Comparison of ENCODE assay signal across 18 mouse cellular contexts in the genomic region with DNA sequence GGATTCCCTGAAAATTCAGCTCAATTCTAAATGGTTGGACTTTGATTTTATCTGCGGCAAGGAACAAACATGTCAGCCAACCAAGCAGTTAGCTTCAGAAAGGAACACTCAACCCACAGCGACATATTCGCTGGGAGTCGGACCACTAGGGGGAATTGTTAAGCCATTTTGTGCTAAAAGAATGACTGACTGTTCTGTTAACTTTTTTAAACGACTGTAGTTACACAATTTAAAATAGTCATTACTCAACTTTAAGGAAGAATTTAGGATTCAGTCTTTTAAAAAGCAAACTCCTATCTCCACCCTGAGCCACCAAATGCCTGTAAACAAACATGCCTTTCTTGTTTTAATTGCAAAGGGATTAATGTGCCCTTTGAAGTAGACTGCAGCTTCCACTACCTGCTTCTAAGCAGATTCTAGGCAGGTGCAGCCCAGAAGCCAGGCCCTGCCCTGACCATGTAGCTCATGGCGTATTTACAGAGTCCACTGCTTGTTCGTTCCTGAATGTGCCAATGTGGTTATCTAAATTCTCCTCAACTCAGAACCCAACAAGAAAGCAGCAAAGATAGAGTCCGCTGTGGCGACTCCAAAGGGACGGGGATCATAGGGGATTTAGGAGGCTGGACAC. TPM values are rescaled to one million over a fixed set of nuclear protein-coding genes. Genes with fewer than 3 reads are reported as not detected.
DNase-seq lines count a peak whose midpoint lies in the region; ATAC-seq and TF ChIP-seq lines count a peak whose summit lies in the region.
"Had no signal": no experiment of that assay in that cellular context is flagged by ENCODE, and none has a peak within 500 bp of the region (broad histone marks: within the 10 kb centered on the region; RNA-seq: fewer than 3 reads in every experiment).

No protein-coding gene starts in this region.

- H3K36me3 ChIP-seq in intestine, postnatal 0 days (ENCODE audit: control insufficient read depth, insufficient read depth), result no peaks in the 10 kb centered on the region
- H3K36me3 ChIP-seq in intestine, embryonic 15.5 days, result no peaks in the 10 kb centered on the region
- no peaks in the 10 kb centered on the region for H3K36me3 ChIP-seq in forebrain, embryonic 12.5 days (replicated peaks)
- no peaks in the 10 kb centered on the region for H3K36me3 ChIP-seq in midbrain, embryonic 12.5 days
- H3K36me3 ChIP-seq: embryonic facial prominence, embryonic 13.5 days had no signal

- no peak for ATAC-seq in intestine, postnatal 0 days
- ATAC-seq in intestine, embryonic 15.5 days, result no peak
- 0 out of 2 replicates have a peak, but pooled peaks have one; percentile 27 for ATAC-seq in forebrain, embryonic 12.5 days (ENCODE audit: low FRiP score)
- ATAC-seq in midbrain, embryonic 12.5 days (ENCODE audit: low FRiP score, low read depth), result peak; percentile 54; the same call in 1 of the 2 replicates

- 57% methylated on average over 10 of the region's 10 CpGs for WGBS in intestine, postnatal 0 days
- WGBS in intestine, embryonic 15.5 days, result 53% methylated on average over 10 of the region's 10 CpGs
- WGBS in forebrain, embryonic 12.5 days, result 15% methylated on average over 10 of the region's 10 CpGs
- 14% methylated on average over 10 of the region's 10 CpGs for WGBS in midbrain, embryonic 12.5 days

- H3K4me3 ChIP-seq in intestine, postnatal 0 days (ENCODE audit: low read depth, low read length), result no peak overlapping the region
- no peak overlapping the region for H3K4me3 ChIP-seq in intestine, embryonic 15.5 days (replicated peaks)
- no peak overlapping the region for H3K4me3 ChIP-seq in forebrain, embryonic 12.5 days (replicated peaks)
- H3K4me3 ChIP-seq in midbrain, embryonic 12.5 days, result no peak overlapping the region
- H3K4me3 ChIP-seq: embryonic facial prominence, embryonic 13.5 days had no signal

- no peaks in the 10 kb centered on the region for H3K4me1 ChIP-seq in intestine, postnatal 0 days (replicated peaks; ENCODE audit: control insufficient read depth, insufficient read depth, low read length)
- no peaks in the 10 kb centered on the region for H3K4me1 ChIP-seq in intestine, embryonic 15.5 days (replicated peaks)
- H3K4me1 ChIP-seq in forebrain, embryonic 12.5 days, result peaks cover 15% of the 10 kb centered on the region
- peaks cover 20% of the 10 kb centered on the region for H3K4me1 ChIP-seq in midbrain, embryonic 12.5 days

- peak; percentile 12 for DNase-seq in ES-CJ7 (ENCODE audit: low read depth, low spot score)
- no peak for DNase-seq in frontal cortex, postnatal 10 days (ENCODE audit: low spot score in 2 of 2)
- no peak for DNase-seq in cerebellum, adult 11 months
- no peak for DNase-seq in T-cell, adult 2 months (ENCODE audit: low spot score)
- DNase-seq: cerebellum, postnatal 36 days; heart, postnatal 4 days; kidney, adult 8-10 months; kidney, postnatal 4 days; left cerebral cortex, postnatal 4 days; thymus, postnatal 25 days had no signal

- H3K27ac ChIP-seq in intestine, postnatal 0 days (ENCODE audit: low read depth, low read length), result no peak overlapping the region
- H3K27ac ChIP-seq in intestine, embryonic 15.5 days, result no peak overlapping the region
- H3K27ac ChIP-seq in forebrain, embryonic 12.5 days, result no peak overlapping the region
- peak overlapping the region; percentile 65 for H3K27ac ChIP-seq in midbrain, embryonic 12.5 days (replicated peaks)
- H3K27ac ChIP-seq: embryonic facial prominence, embryonic 13.5 days; macrophage had no signal

- H3K9ac ChIP-seq in intestine, postnatal 0 days (ENCODE audit: low read depth, low read length), result no peak overlapping the region
- no peak overlapping the region for H3K9ac ChIP-seq in intestine, embryonic 15.5 days
- H3K9ac ChIP-seq in forebrain, embryonic 12.5 days, result 0 out of 2 replicates have a peak overlapping the region, but pooled peaks have one; percentile 2
- H3K9ac ChIP-seq in midbrain, embryonic 12.5 days (replicated peaks), result no peak overlapping the region
- H3K9ac ChIP-seq: embryonic facial prominence, embryonic 13.5 days had no signal

- 0 out of 2 replicates have a peak, but pooled peaks have one; percentile 9 for TF ChIP-seq CTCF in intestine, postnatal 0 days (IDR thresholded peaks at IDR 0.05; ENCODE audit: low read depth)

- peaks cover 14% of the 10 kb centered on the region; the same call in 1 of the 2 replicates for H3K27me3 ChIP-seq in intestine, postnatal 0 days (replicated peaks; ENCODE audit: control insufficient read depth, insufficient read depth, low read length)
- H3K27me3 ChIP-seq in intestine, embryonic 15.5 days (replicated peaks), result no peaks in the 10 kb centered on the region
- peaks cover 43% of the 10 kb centered on the region for H3K27me3 ChIP-seq in forebrain, embryonic 12.5 days
- peaks cover 28% of the 10 kb centered on the region for H3K27me3 ChIP-seq in midbrain, embryonic 12.5 days

- H3K9me3 ChIP-seq in intestine, postnatal 0 days (ENCODE audit: control insufficient read depth), result no peaks in the 10 kb centered on the region
- H3K9me3 ChIP-seq in intestine, embryonic 15.5 days, result no peaks in the 10 kb centered on the region
- no peaks in the 10 kb centered on the region for H3K9me3 ChIP-seq in forebrain, embryonic 12.5 days
- H3K9me3 ChIP-seq in midbrain, embryonic 12.5 days, result no peaks in the 10 kb centered on the region
- H3K9me3 ChIP-seq: embryonic facial prominence, embryonic 13.5 days had no signal

- no peak overlapping the region for H3K4me2 ChIP-seq in intestine, postnatal 0 days (replicated peaks; ENCODE audit: low read depth)
- no peak overlapping the region for H3K4me2 ChIP-seq in intestine, embryonic 15.5 days (replicated peaks)
- H3K4me2 ChIP-seq in forebrain, embryonic 12.5 days, result peak overlapping the region; percentile 39
- peak overlapping the region; percentile 36 for H3K4me2 ChIP-seq in midbrain, embryonic 12.5 days (replicated peaks)
- H3K4me2 ChIP-seq: embryonic facial prominence, embryonic 13.5 days had no signal

RNA-seq across cellular contexts. Expression of a gene that starts 43.7 kb away (rescaled TPM):
- polyA plus RNA-seq in intestine, postnatal 0 days (2015; fragmentation: Nextera tagmentation; extraction: Ambion mirVana), result 0.07 and 0.13 TPM in 2 replicates
- polyA plus RNA-seq in intestine, embryonic 15.5 days (2015; fragmentation: Nextera tagmentation; extraction: Ambion mirVana), result 0.09 and 0.14 TPM in 2 replicates
- polyA plus RNA-seq in forebrain, embryonic 12.5 days (2016; fragmentation: Nextera tagmentation; extraction: Ambion mirVana), result 21.2 and 24.9 TPM in 2 replicates
- 34.8 and 35.5 TPM in 2 replicates for polyA plus RNA-seq in midbrain, embryonic 12.5 days (2016; fragmentation: Nextera tagmentation; extraction: Ambion mirVana)
- polyA plus RNA-seq: liver, embryonic 16.5 days; macrophage; testis, adult 2 months had no signal

RNA-seq across cellular contexts. Expression of a gene that starts 56.2 kb away (rescaled TPM):
- polyA plus RNA-seq in intestine, postnatal 0 days (2015; fragmentation: Nextera tagmentation; extraction: Ambion mirVana), result 27.2 and 27.5 TPM in 2 replicates
- 47.3 and 49.0 TPM in 2 replicates for polyA plus RNA-seq in intestine, embryonic 15.5 days (2015; fragmentation: Nextera tagmentation; extraction: Ambion mirVana)
- 29.9 and 31.9 TPM in 2 replicates for polyA plus RNA-seq in forebrain, embryonic 12.5 days (2016; fragmentation: Nextera tagmentation; extraction: Ambion mirVana)
- polyA plus RNA-seq in midbrain, embryonic 12.5 days (2016; fragmentation: Nextera tagmentation; extraction: Ambion mirVana), result 32.8 and 35.9 TPM in 2 replicates

Comparison
In these comparisons a context has a peak if more than half of its experiments do, and no peak if none do; other contexts are left out.
1. ATAC-seq: peak in forebrain, embryonic 12.5 days (single experiment) and midbrain, embryonic 12.5 days (single experiment); none in intestine, postnatal 0 days (single experiment) and intestine, embryonic 15.5 days (single experiment).
2. H3K4me2 ChIP-seq: peak in forebrain, embryonic 12.5 days (single experiment) and midbrain, embryonic 12.5 days (single experiment); none in intestine, postnatal 0 days (single experiment) and intestine, embryonic 15.5 days (single experiment).
3. RNA of a gene that starts 43.7 kb away (polyA plus RNA-seq): 34.8 to 35.5 TPM in midbrain, embryonic 12.5 days and 21.2 to 24.9 TPM in forebrain, embryonic 12.5 days; 0.09 to 0.14 TPM in intestine, embryonic 15.5 days and 0.07 to 0.13 TPM in intestine, postnatal 0 days; every median in the first group is over 10 times any median in the second.